Mouse (Mus musculus) layer of hippocampus, postnatal 25 days (tissue): Measurements from ENCODE around the gene Ctnna3. TPM values are rescaled to one million over a fixed set of nuclear protein-coding genes. Genes with fewer than 3 reads are reported as not detected.
"Not testable (repeated sequence)": the region's sequence is repeated elsewhere in the genome, so short reads cannot be mapped to it uniquely, and the experiment has no call there.

ENCODE experiments used
- DNase-seq, 2 experiments: peaks; one replicate each; pipeline ENCODE4 v3.0.0; 2022; ENCODE audit warnings: mixed read lengths in 2 of 2, low spot score in 1 of 2; ENCODE audit errors: extremely low spot score in 1 of 2
- total RNA-seq, 2 experiments: library from RNA; stranded (reverse); gene quantifications; 2 replicates each; pipeline ENCODE4 v1.2.3; 2021

Gene Ctnna3
- total RNA-seq, 2 experiments from 2014 or later: 1.5 to 1.7 TPM

GRCm38 (mm10) chr10:64735692-64736091 is 1305.8 kb downstream of the Ctnna3 start:
- no peak for DNase-seq

- DNase-seq: no peak
These were observed 1306.7 kb downstream of the Ctnna3 start for GRCm38 (mm10) chr10:64736616-64737015.

- DNase-seq: not testable (repeated sequence)
These were observed 1311.8 kb downstream of the Ctnna3 start for GRCm38 (mm10) chr10:64741721-64742120.

- DNase-seq: not testable (repeated sequence)
These were observed 1314.2 kb downstream of the Ctnna3 start for GRCm38 (mm10) chr10:64744099-64744498.

- no peak for DNase-seq
These were observed 1318.8 kb downstream of the Ctnna3 start for GRCm38 (mm10) chr10:64748651-64749050.

GRCm38 (mm10) chr10:64750791-64751190 is 1320.9 kb downstream of the Ctnna3 start:
- peak; percentile 9 to 19 for DNase-seq

GRCm38 (mm10) chr10:64836315-64836714 is 1406.4 kb downstream of the Ctnna3 start:
- no peak for DNase-seq

GRCm38 (mm10) chr10:64861439-64861838 is 1431.5 kb downstream of the Ctnna3 start:
- peak in 1 of 2 experiments; percentile 22 for DNase-seq

- DNase-seq: no peak
These were observed 1441.0 kb downstream of the Ctnna3 start for GRCm38 (mm10) chr10:64870888-64871287.

GRCm38 (mm10) chr10:64876506-64876905 is 1446.6 kb downstream of the Ctnna3 start:
- DNase-seq: no peak

GRCm38 (mm10) chr10:64879860-64880259 is 1450.0 kb downstream of the Ctnna3 start:
- DNase-seq: no peak

GRCm38 (mm10) chr10:64886946-64887345 is 1457.0 kb downstream of the Ctnna3 start:
- no peak for DNase-seq

- DNase-seq: no peak
These were observed 1462.6 kb downstream of the Ctnna3 start for GRCm38 (mm10) chr10:64892458-64892857.

- no peak for DNase-seq
These were observed 1468.8 kb downstream of the Ctnna3 start for GRCm38 (mm10) chr10:64898739-64899138.

GRCm38 (mm10) chr10:64901726-64902125 is 1471.8 kb downstream of the Ctnna3 start:
- no peak for DNase-seq

GRCm38 (mm10) chr10:64940975-64941374 is 1511.1 kb downstream of the Ctnna3 start:
- DNase-seq: no peak

- DNase-seq: no peak
These were observed 1528.5 kb downstream of the Ctnna3 start for GRCm38 (mm10) chr10:64958391-64958790.

GRCm38 (mm10) chr10:64992871-64993270 is 1563.0 kb downstream of the Ctnna3 start:
- no peak for DNase-seq

- no peak for DNase-seq
These were observed 1583.6 kb downstream of the Ctnna3 start for GRCm38 (mm10) chr10:65013525-65013924.

- DNase-seq: no peak
These were observed 1592.8 kb downstream of the Ctnna3 start for GRCm38 (mm10) chr10:65022667-65023066.

- DNase-seq: not testable (repeated sequence)
These were observed 1603.6 kb downstream of the Ctnna3 start for GRCm38 (mm10) chr10:65033516-65033915.
